Mouse (Mus musculus): ENCODE measurements around the gene Mad1l1. TPM values are rescaled to one million over a fixed set of nuclear protein-coding genes. Genes with fewer than 3 reads are reported as not detected.

Mad1l1 gene
- polyA plus RNA-seq, 1 experiment = 21.6 TPM

GRCm38 (mm10) chr5:140101409-140102009 lies 219.8 kb downstream of the Mad1l1 start:
- no peak for DNase-seq (ENCODE audit: low read depth)

- no peak for DNase-seq (ENCODE audit: low read depth)
Observed at GRCm38 (mm10) chr5:140098711-140099110, 222.6 kb downstream of the Mad1l1 start.

GRCm38 (mm10) chr5:140095203-140095602 lies 226.1 kb downstream of the Mad1l1 start:
- no peak for DNase-seq (ENCODE audit: low read depth)

GRCm38 (mm10) chr5:140093489-140093888 lies 227.9 kb downstream of the Mad1l1 start:
- no peak for DNase-seq (ENCODE audit: low read depth)

GRCm38 (mm10) chr5:140091601-140092000 lies 229.8 kb downstream of the Mad1l1 start:
- DNase-seq (ENCODE audit: low read depth) = no peak

- no peak for DNase-seq (ENCODE audit: low read depth)
Observed at GRCm38 (mm10) chr5:140089263-140089662, 232.1 kb downstream of the Mad1l1 start.

- DNase-seq (ENCODE audit: low read depth) = no peak
Observed at GRCm38 (mm10) chr5:140087242-140087641, 234.1 kb downstream of the Mad1l1 start.

GRCm38 (mm10) chr5:140084341-140084740 lies 237.0 kb downstream of the Mad1l1 start:
- no peak for DNase-seq (ENCODE audit: low read depth)

- no peak for DNase-seq (ENCODE audit: low read depth)
Observed at GRCm38 (mm10) chr5:140083911-140084310, 237.4 kb downstream of the Mad1l1 start.

GRCm38 (mm10) chr5:140082204-140082812 lies 239.0 kb downstream of the Mad1l1 start:
- DNase-seq (ENCODE audit: low read depth) = no peak

GRCm38 (mm10) chr5:140081084-140081483 lies 240.3 kb downstream of the Mad1l1 start:
- DNase-seq (ENCODE audit: low read depth) = no peak

- no peak for DNase-seq (ENCODE audit: low read depth)
Observed at GRCm38 (mm10) chr5:140079511-140079910, 241.8 kb downstream of the Mad1l1 start.

GRCm38 (mm10) chr5:140078406-140078805 lies 242.9 kb downstream of the Mad1l1 start:
- no peak for DNase-seq (ENCODE audit: low read depth)

GRCm38 (mm10) chr5:140076438-140076837 lies 244.9 kb downstream of the Mad1l1 start:
- DNase-seq (ENCODE audit: low read depth) = no peak

- DNase-seq (ENCODE audit: low read depth) = no peak
Observed at GRCm38 (mm10) chr5:140073671-140074116, 247.7 kb downstream of the Mad1l1 start.

- no peak for DNase-seq (ENCODE audit: low read depth)
Observed at GRCm38 (mm10) chr5:140073148-140073670, 248.1 kb downstream of the Mad1l1 start.

- no peak for DNase-seq (ENCODE audit: low read depth)
Observed at GRCm38 (mm10) chr5:140068506-140068905, 252.8 kb downstream of the Mad1l1 start.

GRCm38 (mm10) chr5:140068051-140068450 lies 253.3 kb downstream of the Mad1l1 start:
- no peak for DNase-seq (ENCODE audit: low read depth)

- DNase-seq (ENCODE audit: low read depth) = no peak
Observed at GRCm38 (mm10) chr5:140066769-140067168, 254.6 kb downstream of the Mad1l1 start.

- no peak for DNase-seq (ENCODE audit: low read depth)
Observed at GRCm38 (mm10) chr5:140066281-140066680, 255.1 kb downstream of the Mad1l1 start.

- DNase-seq (ENCODE audit: low read depth) = no peak
Observed at GRCm38 (mm10) chr5:140065281-140065945, 255.9 kb downstream of the Mad1l1 start.

- DNase-seq (ENCODE audit: low read depth) = no peak
Observed at GRCm38 (mm10) chr5:140064521-140064920, 256.8 kb downstream of the Mad1l1 start.

GRCm38 (mm10) chr5:140062828-140063227 lies 258.5 kb downstream of the Mad1l1 start:
- no peak for DNase-seq (ENCODE audit: low read depth)

Measured in gonadal fat pad, adult 2 months (tissue).